Mouse (Mus musculus) C2C12 (cell line): ENCODE data around the gene Il1f10.

ENCODE experiments used
- CTCF ChIP-seq: IDR thresholded peaks from one replicate; pipeline ENCODE4 v1.5.1; 2011; ENCODE audit not compliant: control insufficient read depth, insufficient read depth, insufficient read length
- USF1 ChIP-seq: IDR thresholded peaks from one replicate; pipeline ENCODE4 v1.6.1; 2011; ENCODE audit warnings: low read depth, mild to moderate bottlenecking, control low read depth, moderate library complexity

GRCm38 (mm10) chr2:24276654-24277053 lies 14.3 kb upstream of the Il1f10 start, which contains the start of gene Il1f5:
- TF ChIP-seq USF1 (no peak), CTCF (no peak)
